Mouse (Mus musculus): ENCODE data around the gene Gm21637. TPM values are rescaled to one million over a fixed set of nuclear protein-coding genes. Genes with fewer than 3 reads are reported as not detected.

Gene Gm21637
- polyA plus RNA-seq (2015; fragmentation: Nextera tagmentation; extraction: Ambion mirVana) = not detected in 2 replicates

DNA sequence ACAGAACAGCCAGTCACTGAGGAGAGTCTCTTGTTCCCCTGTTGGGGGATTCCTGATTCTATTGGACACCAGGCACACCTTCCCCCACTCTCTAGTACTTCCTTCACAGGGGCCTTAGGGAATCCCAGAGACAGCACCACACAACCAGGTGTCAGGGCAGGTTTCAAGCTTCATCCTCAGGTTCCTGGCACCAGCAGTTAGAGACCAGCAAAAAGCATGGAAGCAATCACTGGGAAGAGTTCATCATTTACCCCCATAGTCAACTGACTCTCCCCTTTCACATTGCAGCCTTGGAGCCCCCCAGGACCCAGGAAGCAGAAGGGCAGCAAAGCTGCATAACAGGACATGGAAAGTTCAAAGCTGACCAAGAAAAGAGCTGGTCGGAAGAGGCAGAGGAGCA, at the start of gene Gm21637:
Gene Gm21637 (plus strand): TSS at position 301 of the 400 bp plus-strand sequence.

Other genes with a start within 250 kb of the Gm21637 start
- gene Btbd35f25, start 244.9 kb upstream of the Gm21637 start, polyA plus RNA-seq (2015; fragmentation: Nextera tagmentation; extraction: Ambion mirVana) = not detected in 2 replicates
- gene Btbd35f22, start 85.8 kb downstream of the Gm21637 start, polyA plus RNA-seq (2015; fragmentation: Nextera tagmentation; extraction: Ambion mirVana) = not detected in 2 replicates

Data from spleen, postnatal 0 days (tissue).